Mouse (Mus musculus) heart, postnatal 0 days (tissue): Measurements from ENCODE around the gene Pnpla1. TPM values are rescaled to one million over a fixed set of nuclear protein-coding genes. Genes with fewer than 3 reads are reported as not detected.
A peak's percentile ranks its signal among the peaks of the same experiment; 100 is the strongest.

ENCODE experiments used
- ATAC-seq: fragments of 200-750 bp; cut with Nextera tagmentation; 2 replicates; pipeline ENCODE4 v1.8.0; 2017; ENCODE audit warnings: low read depth, moderate number of reproducible peaks, moderate library complexity; ENCODE audit not compliant: insufficient read depth
- DNase-seq: peaks from one replicate; pipeline ENCODE4 v3.0.0-alpha.2; 2016; ENCODE audit warnings: low spot score
- H3K27ac ChIP-seq: fragments of 300-500 bp; sonication (generic); 2 replicates; pipeline ENCODE4 v1.5.1; 2014; ENCODE audit warnings: low read depth, mild to moderate bottlenecking
- H3K27me3 ChIP-seq: fragments of 300-500 bp; sonication (generic); 2 replicates; pipeline ENCODE4 v1.6.1; 2014; ENCODE audit warnings: low read length, mixed read lengths; ENCODE audit not compliant: control insufficient read depth, insufficient read depth
- H3K36me3 ChIP-seq: fragments of 300-500 bp; sonication (generic); replicated peaks from 2 replicates; pipeline ENCODE4 v1.6.1; 2014; ENCODE audit warnings: low read length, mixed read lengths; ENCODE audit not compliant: control insufficient read depth, insufficient read depth
- H3K4me1 ChIP-seq: fragments of 300-500 bp; sonication (generic); 2 replicates; pipeline ENCODE4 v1.6.1; 2014; ENCODE audit warnings: antibody characterized with exemption; ENCODE audit not compliant: control insufficient read depth, insufficient read depth
- H3K4me2 ChIP-seq: fragments of 300-500 bp; sonication (generic); 2 replicates; pipeline ENCODE4 v1.6.1; 2014; ENCODE audit warnings: low read depth, mild to moderate bottlenecking, low read length, moderate library complexity
- H3K4me3 ChIP-seq: fragments of 300-500 bp; sonication (generic); 2 replicates; pipeline ENCODE4 v1.5.1; 2014; ENCODE audit warnings: low read depth, low read length
- H3K9ac ChIP-seq: fragments of 300-500 bp; sonication (generic); replicated peaks from 2 replicates; pipeline ENCODE4 v1.6.1; 2014; ENCODE audit warnings: low read depth, low read length, mixed read lengths
- H3K9me3 ChIP-seq: fragments of 300-500 bp; sonication (generic); replicated peaks from 2 replicates; pipeline ENCODE4 v1.6.1; 2016; ENCODE audit warnings: low read length; ENCODE audit not compliant: control insufficient read depth
- CTCF ChIP-seq: IDR thresholded peaks from 2 replicates; pipeline ENCODE4 v1.5.1; 2016; ENCODE audit warnings: antibody characterized with exemption, control low read depth, low read depth
- EP300 ChIP-seq: IDR thresholded peaks from 2 replicates; pipeline ENCODE4 v1.6.1; 2016; ENCODE audit warnings: antibody characterized with exemption, low read depth
- WGBS: fragments of 180-500 bp; shearing (Covaris S2); extraction: QIAGEN DNeasy Blood & Tissue Kit; methylation state at CpG from one replicate; pipeline ENCODE4 v1.1.7; 2014; 5-methylcytosine and 5-hydroxymethylcytosine counted together
- polyA plus RNA-seq: library from polyadenylated mRNA; unstranded; fragments of >200 nt; fragmentation: Nextera tagmentation; extraction: Ambion mirVana; gene quantifications from 2 replicates; pipeline ENCODE4 v1.2.1, GENCODE M21; 2015
- total RNA-seq: library from RNA; depleted of rRNA; stranded (reverse); fragments of >200 nt; gene quantifications from 2 replicates; pipeline ENCODE4 v1.2.3, GENCODE M21; 2014; ENCODE audit warnings: low replicate concordance

The Pnpla1 gene
- total and polyA plus RNA-seq, 2 experiments from 2014 or later, result 0.04 TPM; not detected in 1

- Histone ChIP-seq H3K9me3 (no peaks in the 10 kb centered on the region), H3K4me1 (peaks cover 7% of the 10 kb centered on the region; the same call in 1 of the 2 replicates), H3K36me3 (no peaks in the 10 kb centered on the region), H3K27me3 (no peaks in the 10 kb centered on the region), H3K9ac (no peak overlapping the region), H3K4me2 (peak overlapping the region; percentile 31), H3K4me3 (no peak overlapping the region), H3K27ac (peak overlapping the region; percentile 89)
- ATAC-seq (peak; percentile 92), DNase-seq (peak; percentile 92)
- whole genome bisulfite sequencing, result 4% methylated on average over 14 of the region's 14 CpGs
- TF ChIP-seq EP300 (peak; percentile 71; the same call in 1 of the 2 replicates), CTCF (peak; percentile 39)
Measured at GRCm38 (mm10) chr17:28930392-28931074, 72.3 kb downstream of the Pnpla1 start.

GRCm38 (mm10) chr17:28931436-28932211 lies 73.4 kb downstream of the Pnpla1 start:
- Histone ChIP-seq H3K27ac (peak overlapping the region; percentile 89), H3K9ac (no peak overlapping the region)
- TF ChIP-seq CTCF, result no peak
- no peak for TF ChIP-seq EP300

GRCm38 (mm10) chr17:28932274-28932673 lies 74.1 kb downstream of the Pnpla1 start:
- Histone ChIP-seq H3K4me3 (no peak overlapping the region), H3K9ac (no peak overlapping the region), H3K9me3 (no peaks in the 10 kb centered on the region), H3K4me1 (peaks cover 7% of the 10 kb centered on the region; the same call in 1 of the 2 replicates), H3K27me3 (no peaks in the 10 kb centered on the region), H3K36me3 (no peaks in the 10 kb centered on the region), H3K4me2 (no peak overlapping the region), H3K27ac (no peak overlapping the region)
- DNase-seq (no peak), ATAC-seq (no peak)
- 83% methylated on average over 4 of the region's 4 CpGs for WGBS
- TF ChIP-seq CTCF (no peak), EP300 (no peak)

More at GRCm38 (mm10) chr17:28931436-28932211, 73.4 kb downstream of the Pnpla1 start:
- no peak overlapping the region for H3K4me2 ChIP-seq
- no peak for DNase-seq
- no peak overlapping the region for H3K4me3 ChIP-seq
- H3K36me3 ChIP-seq, result no peaks in the 10 kb centered on the region
- H3K9me3 ChIP-seq, result no peaks in the 10 kb centered on the region
- WGBS, result 88% methylated on average over 18 of the region's 18 CpGs
- ATAC-seq, result no peak
- peaks cover 7% of the 10 kb centered on the region; the same call in 1 of the 2 replicates for H3K4me1 ChIP-seq
- H3K27me3 ChIP-seq, result no peaks in the 10 kb centered on the region

- 77% methylated on average over 19 of the region's 19 CpGs for WGBS
- no peaks in the 10 kb centered on the region for H3K9me3 ChIP-seq
- no peak overlapping the region for H3K4me3 ChIP-seq
- H3K27me3 ChIP-seq, result no peaks in the 10 kb centered on the region
- H3K4me1 ChIP-seq, result peaks cover 7% of the 10 kb centered on the region; the same call in 1 of the 2 replicates
- H3K4me2 ChIP-seq, result no peak overlapping the region
- DNase-seq (no peak), ATAC-seq (no peak)
- no peak for TF ChIP-seq CTCF
- no peak for TF ChIP-seq EP300
- H3K27ac ChIP-seq, result no peak overlapping the region
- no peak overlapping the region for H3K9ac ChIP-seq
- no peaks in the 10 kb centered on the region for H3K36me3 ChIP-seq
Measured at GRCm38 (mm10) chr17:28934120-28934916, 76.1 kb downstream of the Pnpla1 start.

GRCm38 (mm10) chr17:28936133-28936532 lies 77.9 kb downstream of the Pnpla1 start:
- Histone ChIP-seq H3K4me3 (no peak overlapping the region), H3K27me3 (no peaks in the 10 kb centered on the region), H3K9ac (no peak overlapping the region), H3K4me2 (no peak overlapping the region), H3K36me3 (no peaks in the 10 kb centered on the region), H3K4me1 (no peaks in the 10 kb centered on the region), H3K9me3 (no peaks in the 10 kb centered on the region), H3K27ac (no peak overlapping the region)
- ATAC-seq (no peak), DNase-seq (no peak)
- WGBS, result 75% methylated on average over 7 of the region's 7 CpGs
- no peak for TF ChIP-seq CTCF
- TF ChIP-seq EP300, result no peak
